Mouse (Mus musculus): ENCODE results near the gene Limd1.

GRCm38 (mm10) chr9:123554599-123554998 lies 76.1 kb downstream of the Limd1 start:
- no peak for TF ChIP-seq CHD2 (IDR thresholded peaks at IDR 0.05; ENCODE audit: low read length)
- TF ChIP-seq POLR2AphosphoS5 (IDR thresholded peaks at IDR 0.05; ENCODE audit: borderline replicate concordance, low read depth, low read length) = no peak
- TF ChIP-seq POLR2A (IDR thresholded peaks at IDR 0.05; ENCODE audit: control insufficient read depth in 1 of 2, insufficient read depth in 1 of 2, low read depth in 1 of 2, low read length in 2 of 2, poor library complexity in 1 of 2) = no peak
- TF ChIP-seq RAD21 (IDR thresholded peaks at IDR 0.05; ENCODE audit: low read depth, low read length) = no peak
- TF ChIP-seq NELFE (IDR thresholded peaks at IDR 0.05; ENCODE audit: low read depth, low read length) = no peak
- no peak for TF ChIP-seq EP300 (IDR thresholded peaks at IDR 0.05; ENCODE audit: low read depth in 1 of 2, low read length in 2 of 2)
- TF ChIP-seq MAFK (IDR thresholded peaks at IDR 0.05; ENCODE audit: borderline replicate concordance, low read depth, low read length) = no peak
- TF ChIP-seq TBP (IDR thresholded peaks at IDR 0.05; ENCODE audit: low read depth, low read length) = no peak
- no peak for TF ChIP-seq CTCF (IDR thresholded peaks at IDR 0.05 in 2 of 3, conservative IDR thresholded peaks at IDR 0.05 in 1 of 3; ENCODE audit: control insufficient read depth in 1 of 3, insufficient read depth in 1 of 3, low read depth in 2 of 3, low read length in 3 of 3, poor library complexity in 1 of 3, severe bottlenecking in 1 of 3)
